Mouse (Mus musculus): Measurements from ENCODE around the gene Nr1i3.

DNA sequence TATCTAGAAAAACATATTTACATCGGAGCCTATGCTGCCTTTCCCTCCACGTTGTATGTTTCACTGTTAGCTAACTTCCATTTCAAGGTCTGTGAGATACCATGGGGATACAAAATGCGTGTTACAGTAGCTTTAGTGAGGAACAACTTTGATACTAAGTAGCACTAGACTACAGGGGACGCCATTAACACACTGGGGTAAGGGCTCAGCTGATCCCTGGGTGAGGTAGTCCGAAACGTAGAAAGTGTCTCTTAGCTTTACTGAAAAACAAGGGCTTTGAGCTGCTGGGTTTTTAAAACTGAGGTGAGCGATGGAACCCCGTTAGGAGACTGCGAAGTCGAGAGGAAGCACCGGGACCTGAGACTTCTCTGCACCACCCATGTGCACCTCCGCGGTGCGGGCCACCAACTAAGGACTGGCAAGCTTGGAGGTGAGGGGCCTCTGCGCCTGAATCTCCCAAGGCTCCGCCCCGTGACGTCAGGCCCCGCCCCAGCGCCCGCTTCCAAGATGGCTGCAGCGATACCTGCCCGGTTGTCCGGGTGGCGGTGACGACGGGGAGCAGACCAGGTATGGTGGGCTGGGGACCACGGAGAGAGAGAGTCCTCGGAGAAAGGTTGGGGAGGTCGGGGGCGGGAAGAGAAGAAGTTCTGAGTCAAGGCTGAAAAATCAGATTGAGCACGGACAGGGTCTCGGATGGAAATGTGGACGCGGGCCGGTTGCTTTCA lies 56.2 kb downstream of the Nr1i3 start, which contains the start of gene B4galt3:
- no peak for TF ChIP-seq CTCF (IDR thresholded peaks at IDR 0.05; ENCODE audit: low read depth, low read length)
- no peak for TF ChIP-seq TAL1 (conservative IDR thresholded peaks at IDR 0.05; ENCODE audit: low read depth, low read length)
- no peak for TF ChIP-seq POLR2AphosphoS5 (IDR thresholded peaks at IDR 0.05; ENCODE audit: insufficient replicate concordance, low read depth, low read length)
- no peak for TF ChIP-seq GATA1 (IDR thresholded peaks at IDR 0.05; ENCODE audit: borderline replicate concordance, low read length)
- TF ChIP-seq GATA2 (IDR thresholded peaks at IDR 0.05; ENCODE audit: borderline replicate concordance, low read depth, low read length) = no peak
